Mouse (Mus musculus) C2C12 (cell line): ENCODE data around the gene Ntrk1.

Experiments used
- CTCF ChIP-seq: IDR thresholded peaks from one replicate; pipeline ENCODE4 v1.5.1; 2011; ENCODE audit not compliant: control insufficient read depth, insufficient read depth, insufficient read length
- MYOD1 ChIP-seq: IDR thresholded peaks from one replicate; pipeline ENCODE4 v1.6.1; 2011; ENCODE audit warnings: low read depth; ENCODE audit not compliant: control insufficient read depth, insufficient read length
- MYOG ChIP-seq: IDR thresholded peaks from one replicate; pipeline ENCODE4 v1.6.1; 2011; ENCODE audit not compliant: control insufficient read depth, insufficient read length; ENCODE audit errors: extremely low read depth

GRCm38 (mm10) chr3:87742735-87743134 lies 52.2 kb downstream of the Ntrk1 start:
- no peak for TF ChIP-seq CTCF
- no peak for TF ChIP-seq MYOG
- TF ChIP-seq MYOD1, result no peak
